Mouse (Mus musculus) limb, embryonic 14.5 days (tissue): ENCODE results near the gene Klc4. TPM values are rescaled to one million over a fixed set of nuclear protein-coding genes. Genes with fewer than 3 reads are reported as not detected.

Source experiments
- ATAC-seq: fragments of 200-750 bp; cut with Nextera tagmentation; 2 replicates; pipeline ENCODE4 v1.8.0; 2017; ENCODE audit warnings: low read depth, moderate number of reproducible peaks, moderate TSS enrichment; ENCODE audit not compliant: low FRiP score
- DNase-seq: peaks from one replicate; pipeline ENCODE4 v3.0.0-alpha.2; 2015; ENCODE audit warnings: low spot score
- H3K27ac ChIP-seq: fragments of 300-500 bp; sonication (generic); replicated peaks from 2 replicates; pipeline ENCODE4 v1.5.1; 2014; ENCODE audit warnings: low read depth, mild to moderate bottlenecking, low read length, moderate library complexity, mixed read lengths
- H3K27me3 ChIP-seq: fragments of 300-500 bp; sonication (generic); 2 replicates; pipeline ENCODE4 v1.6.1; 2014; ENCODE audit warnings: low read length, mixed read lengths; ENCODE audit not compliant: control insufficient read depth, insufficient read depth
- H3K36me3 ChIP-seq: fragments of 300-500 bp; sonication (generic); 2 replicates; pipeline ENCODE4 v1.6.1; 2014; ENCODE audit warnings: mild to moderate bottlenecking, low read length, moderate library complexity, mixed read lengths; ENCODE audit not compliant: control insufficient read depth, insufficient read depth
- H3K4me1 ChIP-seq: fragments of 300-500 bp; sonication (generic); 2 replicates; pipeline ENCODE4 v1.6.1; 2014; ENCODE audit warnings: antibody characterized with exemption, low read length, mixed read lengths; ENCODE audit not compliant: control insufficient read depth, insufficient read depth
- H3K4me2 ChIP-seq: fragments of 300-500 bp; sonication (generic); replicated peaks from 2 replicates; pipeline ENCODE4 v1.6.1; 2014; ENCODE audit warnings: low read depth, mild to moderate bottlenecking, low read length, moderate library complexity; ENCODE audit not compliant: severe bottlenecking
- H3K4me3 ChIP-seq: fragments of 300-500 bp; sonication (generic); replicated peaks from 2 replicates; pipeline ENCODE4 v1.5.1; 2014; ENCODE audit warnings: low read length
- H3K9ac ChIP-seq: fragments of 300-500 bp; sonication (generic); 2 replicates; pipeline ENCODE4 v1.6.1; 2014; ENCODE audit warnings: mild to moderate bottlenecking, low read depth, low read length, moderate library complexity; ENCODE audit not compliant: severe bottlenecking
- H3K9me3 ChIP-seq: fragments of 300-500 bp; sonication (generic); 2 replicates; pipeline ENCODE4 v1.6.1; 2016; ENCODE audit warnings: low read length; ENCODE audit not compliant: control insufficient read depth
- POLR2A ChIP-seq: fragments of 200-500 bp; IDR thresholded peaks from 2 replicates; pipeline ENCODE4 v1.8.0; 2012; ENCODE audit warnings: inconsistent platforms, mild to moderate bottlenecking, moderate library complexity, borderline replicate concordance; ENCODE audit not compliant: insufficient read depth, insufficient read length; ENCODE audit errors: extremely low read depth
- WGBS: fragments of 180-500 bp; shearing (Covaris S2); extraction: QIAGEN DNeasy Blood & Tissue Kit; methylation state at CpG from one replicate; pipeline ENCODE4 v1.1.7; 2014; 5-methylcytosine and 5-hydroxymethylcytosine counted together
- polyA plus RNA-seq, 2 experiments: library from polyadenylated mRNA; depleted of rRNA in 1 of 2; stranded (reverse) in 1 of 2; unstranded in 1 of 2; fragments of >200 nt; fragmentation: Nextera tagmentation in 1 of 2; extraction: Ambion mirVana in 1 of 2; gene quantifications; 2 replicates each; pipeline versions ENCODE4 v1.2.1 to v1.2.3; 2012 to 2014

The Klc4 gene
- polyA plus RNA-seq (2012; rRNA removed) (19.5 and 20.4 TPM in 2 replicates), polyA plus RNA-seq (2014; fragmentation: Nextera tagmentation; extraction: Ambion mirVana) (19.3 and 21.5 TPM in 2 replicates)

- Histone ChIP-seq H3K4me3 (peak within 1 kb of the TSS; percentile 82), H3K36me3 (peaks cover 27% of the 10 kb centered on the region), H3K4me1 (peaks cover 11% of the 10 kb centered on the region), H3K9ac (peak within 1 kb of the TSS; percentile 77), H3K9me3 (no peaks in the 10 kb centered on the region), H3K27me3 (no peaks in the 10 kb centered on the region), H3K4me2 (peak within 1 kb of the TSS; percentile 90), H3K27ac (peak within 1 kb of the TSS; percentile 79)
- under 1% methylated on average over 50 of the region's 53 CpGs for WGBS
- ATAC-seq (peak; percentile 85), DNase-seq (peak; percentile 96)
- peak; percentile 86; the same call in 1 of the 2 replicates for TF ChIP-seq POLR2A
Measured at GRCm38 (mm10) chr17:46645561-46646321, at the start of gene Klc4, which contains the start of gene Mrpl2. Gene Klc4, minus strand, starts transcription at chr17:46646022. Gene Mrpl2, plus strand, starts transcription at chr17:46646229.

GRCm38 (mm10) chr17:46694517-46695063 lies 48.8 kb upstream of the Klc4 start:
- H3K9me3 ChIP-seq: no peaks in the 10 kb centered on the region
- WGBS: 68% methylated on average over 1 of the region's 1 CpGs
- H3K27ac ChIP-seq: no peak overlapping the region
- H3K4me2 ChIP-seq: no peak overlapping the region
- H3K9ac ChIP-seq: no peak overlapping the region
- H3K4me3 ChIP-seq: no peak overlapping the region
- peaks cover 39% of the 10 kb centered on the region for H3K36me3 ChIP-seq
- no peak for TF ChIP-seq POLR2A
- H3K4me1 ChIP-seq: no peaks in the 10 kb centered on the region
- DNase-seq (no peak), ATAC-seq (no peak)
- no peaks in the 10 kb centered on the region for H3K27me3 ChIP-seq

- H3K4me1 ChIP-seq: no peaks in the 10 kb centered on the region
- TF ChIP-seq POLR2A: no peak
- no peak overlapping the region for H3K27ac ChIP-seq
- no peak overlapping the region for H3K4me2 ChIP-seq
- no peak overlapping the region for H3K9ac ChIP-seq
- no peaks in the 10 kb centered on the region for H3K27me3 ChIP-seq
- peaks cover 39% of the 10 kb centered on the region for H3K36me3 ChIP-seq
- no peak overlapping the region for H3K4me3 ChIP-seq
- 96% methylated on average over 2 of the region's 2 CpGs for WGBS
- no peak for DNase-seq
- H3K9me3 ChIP-seq: no peaks in the 10 kb centered on the region
- ATAC-seq: no peak
Measured at GRCm38 (mm10) chr17:46691390-46691789, 45.6 kb upstream of the Klc4 start.

GRCm38 (mm10) chr17:46690665-46691064 lies 44.8 kb upstream of the Klc4 start:
- Histone ChIP-seq H3K4me2 (no peak overlapping the region), H3K9ac (no peak overlapping the region), H3K9me3 (no peaks in the 10 kb centered on the region), H3K4me3 (no peak overlapping the region), H3K27me3 (no peaks in the 10 kb centered on the region), H3K36me3 (peaks cover 46% of the 10 kb centered on the region), H3K4me1 (no peaks in the 10 kb centered on the region), H3K27ac (no peak overlapping the region)
- DNase-seq (no peak), ATAC-seq (no peak)
- TF ChIP-seq POLR2A: no peak
- WGBS: 96% methylated on average over 12 of the region's 12 CpGs

GRCm38 (mm10) chr17:46685913-46686312 lies 40.1 kb upstream of the Klc4 start:
- Histone ChIP-seq H3K9me3 (no peaks in the 10 kb centered on the region), H3K27me3 (no peaks in the 10 kb centered on the region), H3K9ac (no peak overlapping the region), H3K27ac (no peak overlapping the region), H3K36me3 (peaks cover 65% of the 10 kb centered on the region), H3K4me3 (no peak overlapping the region), H3K4me1 (peaks cover 5% of the 10 kb centered on the region), H3K4me2 (no peak overlapping the region)
- TF ChIP-seq POLR2A: no peak
- 91% methylated on average over 6 of the region's 6 CpGs for WGBS
- no peak for DNase-seq
- ATAC-seq: no peak
